Mouse (Mus musculus) adrenal gland, adult 2 months (tissue): ENCODE measurements around the gene Trpv2. TPM values are rescaled to one million over a fixed set of nuclear protein-coding genes. Genes with fewer than 3 reads are reported as not detected.

Source experiments
- DNase-seq: peaks from one replicate; pipeline ENCODE4 v3.0.0; 2021
- polyA plus RNA-seq: library from polyadenylated mRNA; depleted of rRNA; stranded (reverse); fragments of >200 nt; gene quantifications from 2 replicates; pipeline ENCODE4 v1.2.3, GENCODE M21; 2012
- total RNA-seq, 2 experiments: library from RNA; stranded (reverse); gene quantifications; 2 replicates each; pipeline ENCODE4 v1.2.3; 2021

Gene Trpv2
- total and polyA plus RNA-seq, 3 experiments: 2.7 to 4.2 (median 2.7) TPM

DNA sequence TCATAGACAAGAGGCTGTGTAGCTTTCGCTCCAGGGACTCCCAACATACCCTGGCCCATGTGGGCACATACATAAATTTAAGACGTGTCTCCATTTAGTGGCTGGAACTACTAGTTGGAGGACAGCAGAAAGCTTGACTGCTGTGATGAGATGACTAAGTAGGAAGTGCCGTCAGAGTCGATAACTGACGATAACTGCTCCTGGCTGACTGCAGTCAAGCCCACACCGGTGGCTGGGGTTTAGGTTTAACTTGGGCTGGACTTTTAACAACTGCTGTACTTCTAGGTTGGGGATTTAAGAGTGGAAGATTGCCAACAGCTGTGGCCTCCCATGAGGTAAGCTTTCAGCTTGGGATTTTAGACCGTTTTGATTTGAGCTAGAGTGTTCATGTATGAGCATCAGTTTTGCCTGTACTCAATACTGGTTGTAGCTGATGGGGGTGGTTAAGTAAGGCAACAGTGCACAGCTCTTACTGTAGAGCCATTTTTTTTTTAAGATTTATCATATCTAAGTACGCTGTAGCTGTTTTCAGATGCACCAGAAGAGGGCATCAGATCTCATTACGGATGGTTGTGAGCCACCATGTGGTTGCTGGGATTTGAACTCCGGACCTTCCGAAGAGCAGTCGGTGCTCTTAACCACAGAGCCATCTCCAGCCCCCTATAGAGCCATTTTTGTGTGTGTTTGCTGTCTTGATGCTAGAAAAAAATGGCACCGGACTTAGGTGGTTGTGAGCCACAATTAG, 29.2 kb downstream of the Trpv2 start:
- peak; percentile 55 for DNase-seq

DNA sequence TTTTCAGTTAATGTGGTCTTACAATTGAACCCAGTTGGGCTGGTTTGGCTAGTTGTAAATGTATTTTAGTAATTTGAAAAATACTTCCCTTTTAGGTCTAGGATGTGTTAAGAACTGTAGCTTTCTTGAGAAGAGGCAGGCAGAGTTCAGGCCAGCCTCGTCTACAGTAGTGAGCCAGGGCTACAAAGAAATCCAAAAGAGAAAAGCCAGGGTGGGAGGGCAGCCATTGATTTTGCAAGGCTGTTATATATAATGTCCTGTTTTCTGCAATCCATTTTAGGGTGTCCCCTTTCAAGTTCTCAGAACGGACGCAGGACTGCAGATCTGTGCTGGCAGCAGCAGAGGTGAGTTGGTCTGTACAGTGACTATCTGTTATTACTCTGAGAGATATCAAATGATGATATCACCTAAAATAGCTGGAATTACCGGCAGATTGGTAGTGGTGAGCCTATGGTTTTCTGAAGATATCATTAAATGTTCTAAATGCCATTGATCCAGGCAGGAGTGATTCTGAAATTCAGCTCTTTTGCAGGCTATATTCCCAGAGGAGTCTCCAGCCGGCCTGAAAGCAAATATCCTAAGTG, 29.9 kb downstream of the Trpv2 start:
- no peak for DNase-seq

DNA sequence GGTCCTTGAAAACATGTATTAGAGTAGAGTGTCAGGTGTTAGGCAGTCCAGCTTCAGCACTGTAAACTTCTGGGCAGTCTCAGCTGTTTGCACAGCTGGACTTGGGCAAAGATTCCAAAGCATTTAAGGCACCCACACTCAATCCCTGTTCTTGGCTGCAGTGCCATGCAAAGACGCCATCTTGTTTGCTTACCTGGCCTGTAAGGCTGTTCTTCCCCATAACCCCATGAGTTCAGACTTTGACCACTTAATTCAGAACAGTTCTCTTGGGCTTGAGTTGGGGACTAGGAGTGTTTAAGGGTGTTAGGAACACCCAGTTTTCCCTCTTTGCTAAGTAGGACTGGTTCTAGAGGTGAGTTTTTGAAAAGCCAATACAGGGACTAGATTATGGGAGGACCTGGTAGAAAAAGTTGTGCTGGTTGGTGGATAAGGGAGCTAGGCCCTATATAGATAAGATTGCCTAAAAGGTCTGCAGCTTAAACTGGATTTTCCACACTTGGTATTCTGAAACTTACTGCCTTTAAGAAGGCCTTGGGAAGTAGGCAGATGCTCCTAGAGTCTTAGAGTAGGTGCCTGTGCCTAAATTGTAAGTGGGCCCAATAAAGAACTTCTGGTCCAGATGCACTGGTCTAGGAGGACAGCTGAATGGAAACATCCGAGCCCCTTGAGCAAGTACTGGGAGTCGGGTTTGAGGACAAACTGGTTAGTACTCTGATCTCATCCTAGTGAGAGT, 30.8 kb downstream of the Trpv2 start:
- DNase-seq: peak; percentile 16

DNA sequence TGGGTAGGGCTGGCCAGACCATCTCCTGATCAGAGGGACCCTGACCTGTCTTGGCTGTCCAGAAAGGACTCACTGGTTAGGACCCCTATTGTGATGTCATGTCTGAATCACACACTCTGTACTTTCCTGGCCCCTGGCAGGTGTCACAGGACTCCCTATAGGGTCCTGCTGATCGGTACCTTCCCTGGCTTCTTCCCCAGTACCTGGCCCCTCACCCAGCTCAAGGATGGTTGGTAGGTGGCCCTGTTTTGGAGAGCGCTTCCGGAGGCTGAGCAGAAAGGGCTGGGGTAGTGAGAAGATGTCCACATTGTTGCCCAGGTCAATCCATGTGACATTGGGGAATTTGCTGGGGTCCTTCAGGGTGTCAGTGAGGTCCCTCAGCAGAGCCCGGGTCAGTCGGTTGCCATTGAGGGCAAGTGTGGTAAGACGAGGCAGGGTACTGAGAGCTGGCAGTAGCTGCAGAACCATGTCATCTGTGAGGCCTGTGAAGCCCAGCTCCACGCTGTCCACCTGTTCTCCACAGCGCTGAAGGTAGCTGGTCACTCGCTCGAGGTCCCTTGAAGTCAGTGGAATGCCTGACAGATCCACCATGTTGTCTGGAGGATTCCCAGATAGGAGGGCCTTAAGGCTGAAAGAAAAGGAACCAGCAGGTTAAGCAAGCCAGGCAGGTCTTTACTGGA, 31.5 kb downstream of the Trpv2 start:
- peak; percentile 17 for DNase-seq

DNA sequence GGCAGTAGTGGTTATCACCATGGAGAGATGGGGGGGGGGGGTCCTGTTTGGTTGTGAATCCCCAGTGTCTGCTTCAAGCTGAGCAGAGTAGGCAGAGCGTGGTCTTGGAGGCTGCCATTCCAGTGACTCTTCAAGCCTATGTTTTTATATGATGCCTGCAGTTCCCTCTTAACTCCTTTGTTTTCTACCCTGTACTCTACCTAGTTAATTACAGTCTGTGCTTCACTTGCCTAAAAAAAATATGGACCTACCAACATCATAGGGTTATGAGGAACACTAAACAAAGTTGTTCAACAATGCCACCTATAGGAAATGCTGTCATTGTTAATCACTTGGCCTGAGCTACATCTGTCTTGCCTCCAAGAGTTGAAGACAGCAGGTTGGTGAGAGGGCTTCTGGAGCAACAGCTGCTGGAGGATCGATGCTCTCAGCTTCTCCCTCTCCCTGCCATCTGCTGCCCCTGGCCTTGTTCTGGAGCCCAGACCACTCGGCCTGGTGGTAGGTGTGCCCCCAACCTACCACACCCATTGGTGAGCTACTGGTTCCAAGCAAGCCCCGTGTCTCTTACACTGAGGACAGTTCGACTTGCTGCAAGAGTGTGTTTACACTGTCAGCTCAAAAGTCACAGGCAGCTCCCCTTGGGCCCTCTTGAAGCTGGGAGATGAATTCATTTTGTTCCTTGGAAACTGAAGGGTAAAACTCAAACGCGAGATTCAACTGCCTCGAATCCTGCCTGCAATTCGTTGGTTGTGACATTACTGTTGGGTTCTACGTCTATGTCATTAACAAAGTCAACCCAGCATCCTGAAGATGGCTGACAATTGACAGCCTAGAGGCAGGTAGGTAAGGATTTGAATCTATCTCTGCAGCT, 32.2 kb downstream of the Trpv2 start:
- no peak for DNase-seq

DNA sequence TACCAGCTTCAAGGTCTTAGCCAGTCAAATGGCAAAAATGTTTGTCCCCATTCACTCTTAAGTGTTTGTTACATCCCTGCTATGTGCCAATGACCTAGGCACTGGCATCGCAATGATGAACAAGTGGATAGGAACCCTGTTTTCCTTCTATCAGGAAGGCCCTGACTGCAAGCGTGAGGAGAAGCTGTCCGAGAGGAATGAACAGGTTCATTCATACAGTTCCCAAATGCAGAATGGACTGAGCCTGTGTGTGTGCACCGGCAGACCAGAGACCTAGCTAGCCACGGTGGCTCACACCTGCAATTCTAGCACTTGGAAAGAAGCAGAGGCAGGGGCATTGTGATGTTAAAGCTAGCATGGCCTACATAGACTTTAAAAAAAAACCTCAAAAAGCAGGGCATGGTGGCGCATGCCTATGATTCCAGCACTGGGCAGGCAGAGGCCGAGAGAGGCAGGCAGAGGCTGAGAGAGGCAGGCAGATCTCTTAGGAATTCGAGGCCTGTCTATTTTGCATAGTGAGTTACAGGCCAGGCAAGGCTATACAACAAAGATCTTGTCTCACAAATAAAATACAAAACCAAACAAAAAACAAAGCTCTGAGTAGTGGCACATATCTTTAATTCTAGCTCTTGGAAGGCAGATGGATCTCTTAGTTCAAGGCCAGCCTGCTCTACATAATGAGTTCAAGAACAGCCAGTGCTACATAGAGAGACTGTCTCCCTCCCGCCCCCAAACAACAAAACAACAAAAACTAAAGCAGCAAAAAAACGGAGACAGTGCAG, 33.1 kb downstream of the Trpv2 start:
- peak; percentile 18 for DNase-seq

DNA sequence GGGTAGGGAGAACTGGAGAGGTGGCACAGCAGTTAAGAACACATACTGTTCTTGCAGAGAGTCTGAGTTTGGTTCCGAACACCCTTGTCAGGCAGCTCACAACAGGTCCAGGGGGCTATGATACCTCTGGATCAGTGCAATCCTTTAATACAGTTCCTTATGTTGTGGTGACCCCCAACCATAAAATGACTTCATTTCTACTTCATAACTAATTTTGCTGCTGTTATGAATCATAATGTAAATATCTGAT, 33.6 kb downstream of the Trpv2 start:
- DNase-seq: no peak

DNA sequence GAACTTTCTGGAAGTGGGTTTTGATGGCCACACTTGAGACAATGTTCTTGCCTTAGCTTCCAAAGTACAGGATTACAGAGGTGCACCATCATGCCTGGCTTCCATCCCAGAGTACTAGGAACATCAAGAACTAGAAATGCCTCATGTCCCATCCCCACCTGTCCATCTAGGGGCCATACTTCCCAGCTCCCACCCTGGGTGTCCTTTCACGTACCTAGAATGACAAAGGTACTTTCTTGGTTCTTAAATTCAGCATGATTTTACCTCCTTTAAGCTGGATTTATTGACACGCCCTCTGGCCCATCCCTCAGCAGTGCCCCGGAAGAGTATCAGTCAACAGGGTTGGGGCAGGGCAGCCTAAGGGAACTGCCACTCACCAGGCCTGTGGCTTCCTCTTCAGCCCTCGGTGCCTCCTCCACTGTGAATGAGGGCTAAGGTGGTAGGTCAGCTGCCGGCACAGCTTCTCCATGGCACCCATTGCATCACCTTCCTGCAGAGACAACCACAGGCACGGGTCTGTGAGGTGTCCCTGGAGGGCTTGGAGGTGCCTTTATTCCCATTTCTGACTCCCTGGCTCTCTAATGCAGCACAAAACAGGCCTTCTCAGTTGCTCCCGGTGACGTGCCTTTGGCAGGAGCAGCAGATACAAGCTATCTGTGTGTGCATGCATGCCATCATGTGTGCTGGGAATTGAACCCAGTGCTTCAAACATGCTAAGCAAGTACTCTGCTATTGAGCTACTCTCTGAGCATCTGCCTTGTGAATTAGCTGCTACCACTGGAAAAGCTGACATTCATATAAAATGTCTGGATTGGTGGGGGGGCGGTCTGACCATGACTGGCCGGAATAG, 34.8 kb downstream of the Trpv2 start:
- DNase-seq: no peak

DNA sequence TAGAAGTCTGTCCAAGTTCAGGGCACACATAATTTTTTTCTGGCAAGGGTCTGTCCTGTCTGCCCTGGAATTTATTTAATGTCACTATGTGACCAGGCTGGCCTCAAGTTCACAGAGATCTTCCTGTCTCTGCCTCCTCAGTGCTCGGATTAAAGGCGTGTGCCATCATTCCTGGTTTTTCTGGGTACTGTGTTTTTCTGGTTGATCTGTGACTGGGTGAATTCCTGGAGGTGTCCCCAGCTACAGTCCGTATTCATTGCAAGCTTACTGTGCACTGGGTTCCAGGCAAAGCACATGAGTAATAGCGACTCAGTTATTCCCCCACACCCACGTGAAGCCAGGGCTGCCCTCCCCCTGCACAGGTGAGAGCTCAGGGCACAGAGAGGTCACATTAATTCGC, 36.0 kb downstream of the Trpv2 start:
- no peak for DNase-seq

DNA sequence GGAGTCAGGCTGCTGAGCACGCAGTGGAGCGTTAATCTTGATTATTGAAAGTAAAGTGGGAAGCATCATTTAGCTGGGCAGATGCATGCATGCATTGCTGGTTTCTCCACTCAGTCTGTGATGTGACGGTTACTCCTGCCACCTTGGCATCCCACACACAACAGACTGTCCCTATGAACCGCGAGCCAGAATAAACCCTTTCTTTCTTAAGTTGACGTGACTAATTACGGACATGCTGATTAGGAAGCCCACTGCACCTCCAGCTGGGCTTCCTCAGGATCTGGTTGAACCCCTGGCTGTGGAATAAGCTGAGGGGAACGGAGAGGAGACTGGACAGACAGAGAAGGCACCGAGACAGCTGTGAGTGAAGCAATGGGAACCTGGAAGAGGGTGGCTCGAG, 38.3 kb downstream of the Trpv2 start:
- no peak for DNase-seq

DNA sequence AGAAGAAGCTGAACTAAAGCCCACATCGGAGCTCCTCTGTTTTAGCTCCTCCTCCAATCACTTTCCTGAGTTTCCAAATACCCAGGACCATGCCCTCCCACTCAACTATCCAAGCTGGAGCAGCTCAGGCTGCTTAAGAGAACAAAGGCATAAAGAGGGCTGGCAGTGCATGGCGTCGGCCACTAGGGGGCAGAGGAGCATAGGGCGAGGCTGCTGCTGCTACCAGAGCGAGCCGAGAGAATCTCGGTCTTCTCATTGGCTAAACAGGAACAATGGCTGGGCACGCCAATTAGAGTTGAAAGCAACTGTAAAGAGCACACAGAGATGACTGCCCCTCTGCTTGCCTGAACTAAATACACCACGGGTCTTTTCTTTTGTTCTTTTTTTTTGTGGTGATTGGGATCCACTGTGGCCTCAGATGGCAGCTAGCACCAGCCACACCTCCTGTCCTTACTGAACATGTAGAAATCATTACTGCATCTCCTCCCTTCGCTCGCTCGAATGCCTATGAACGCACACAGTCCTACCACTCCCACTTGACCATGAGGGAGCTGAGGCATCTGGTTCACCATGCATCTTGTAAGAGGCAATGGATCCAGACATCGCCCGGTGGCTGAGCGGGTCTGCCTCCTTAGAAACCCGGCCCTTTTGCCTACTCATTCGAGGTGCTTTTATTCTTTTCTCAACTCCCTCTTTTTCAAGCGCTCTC, 39.5 kb downstream of the Trpv2 start:
- peak; percentile 92 for DNase-seq

DNA sequence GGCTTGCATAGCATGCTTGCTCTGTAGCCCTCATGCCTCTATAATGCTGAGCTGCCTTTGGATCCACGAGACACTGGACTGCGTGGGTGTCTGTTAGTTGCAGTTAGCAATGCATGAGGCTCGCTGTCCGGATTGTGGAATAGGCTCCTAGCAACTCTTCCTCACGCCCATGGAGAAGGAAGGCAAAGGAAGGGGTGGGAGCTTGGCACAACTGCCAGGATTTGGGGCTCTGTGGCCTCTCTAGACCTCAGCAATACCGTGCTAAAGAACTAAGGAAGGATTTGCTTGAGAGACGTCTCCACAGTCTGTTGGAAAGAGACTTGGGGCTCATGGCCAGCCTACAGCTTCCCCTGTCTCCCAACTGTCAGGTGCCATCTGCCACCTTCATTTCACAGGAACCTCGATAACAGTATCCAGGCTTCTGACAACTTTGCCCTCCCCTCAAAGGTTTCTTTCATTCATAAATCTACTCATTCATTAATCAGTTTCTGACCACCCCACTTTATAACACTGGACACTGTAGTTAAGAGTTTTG, 40.7 kb downstream of the Trpv2 start:
- DNase-seq: no peak

DNA sequence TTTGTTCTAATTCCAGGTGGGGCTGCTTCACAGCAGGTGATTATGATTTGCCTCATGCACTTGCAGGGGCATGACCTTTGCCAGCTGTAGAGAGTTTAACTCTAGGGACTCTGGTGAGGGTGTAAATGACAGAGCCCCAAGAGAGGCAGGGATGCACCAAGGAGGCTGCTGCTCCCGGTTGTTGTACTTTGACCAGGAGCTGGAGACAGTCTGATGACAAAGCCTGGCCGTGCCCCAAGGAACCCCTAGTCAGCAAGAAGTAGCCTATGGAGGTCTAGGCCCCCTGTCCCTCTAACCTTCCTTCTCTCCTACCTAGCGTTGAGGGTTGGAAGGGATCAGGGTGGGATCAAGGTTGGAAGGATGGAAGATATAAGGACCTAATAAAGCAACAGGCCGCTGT, 41.2 kb downstream of the Trpv2 start:
- no peak for DNase-seq

DNA sequence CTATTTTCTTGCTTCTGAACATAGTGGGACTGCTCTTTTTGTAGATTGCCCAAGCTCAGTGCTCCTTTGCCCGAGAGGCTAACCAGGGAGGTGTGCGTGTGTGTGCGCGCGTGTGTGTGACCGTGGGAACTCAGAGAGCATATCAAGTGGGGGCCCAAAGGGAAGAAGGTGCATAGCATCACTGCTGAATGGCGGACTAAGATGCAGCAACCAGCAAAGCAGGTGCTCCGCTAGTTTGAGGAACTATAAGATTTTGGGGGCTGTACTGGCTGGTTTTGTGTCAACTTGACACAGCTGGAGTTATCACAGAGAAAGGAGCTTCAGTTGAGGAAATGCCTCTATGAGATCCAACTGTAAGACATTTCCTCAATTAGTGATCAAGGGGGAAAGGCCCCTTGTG, 46.8 kb downstream of the Trpv2 start:
- no peak for DNase-seq

DNA sequence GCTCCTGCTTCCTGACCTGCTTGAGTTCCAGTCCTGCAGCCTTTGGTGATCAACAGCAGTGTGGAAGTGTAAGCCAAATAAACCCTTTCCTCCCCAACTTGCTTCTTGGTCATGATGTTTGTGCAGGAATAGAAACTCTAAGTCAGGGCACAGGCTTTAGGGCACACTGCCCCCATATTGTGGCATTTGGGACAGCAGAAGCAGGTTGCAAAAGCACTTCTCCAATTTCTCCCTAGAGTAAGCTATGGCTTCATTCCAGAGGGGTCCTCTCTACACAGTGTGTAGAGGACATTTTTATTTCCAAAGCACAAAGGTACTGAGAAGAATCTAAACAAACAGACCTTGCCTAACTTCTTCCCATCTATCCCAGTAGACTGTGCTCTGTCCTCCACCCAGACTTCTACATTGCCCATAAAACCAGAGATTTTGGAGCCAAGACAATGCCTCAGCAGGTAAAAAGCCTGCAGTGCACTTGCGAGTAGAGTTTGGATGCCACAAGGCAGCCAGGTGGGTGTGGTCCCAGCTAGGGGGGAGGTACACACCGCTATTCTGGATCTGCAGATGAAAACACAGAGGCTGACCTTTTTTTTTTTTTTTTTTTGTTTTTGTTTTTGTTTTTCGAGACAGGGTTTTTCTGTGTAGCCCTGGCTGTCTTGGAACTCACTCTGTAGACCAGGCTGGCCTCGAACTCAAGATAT, 47.4 kb downstream of the Trpv2 start:
- no peak for DNase-seq

DNA sequence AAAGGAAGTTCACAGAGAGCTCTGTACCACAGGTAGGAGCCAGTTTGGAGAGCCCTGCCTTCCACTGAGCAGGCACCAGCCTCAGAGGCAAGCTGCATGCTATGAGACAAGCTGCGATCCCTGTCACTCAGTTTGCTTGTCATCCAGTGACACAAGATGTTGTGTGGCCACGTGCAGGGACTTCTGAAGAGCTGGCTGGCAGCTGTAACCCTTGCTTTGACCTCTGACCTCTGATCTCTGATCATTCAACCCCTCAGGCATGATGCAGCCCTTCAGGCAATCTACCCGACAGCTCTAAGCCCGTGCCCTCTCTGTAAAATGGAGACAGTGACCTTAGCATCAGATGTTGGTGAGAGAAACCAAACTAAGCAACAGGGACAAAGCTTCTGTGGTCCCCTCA, 48.6 kb downstream of the Trpv2 start:
- no peak for DNase-seq

DNA sequence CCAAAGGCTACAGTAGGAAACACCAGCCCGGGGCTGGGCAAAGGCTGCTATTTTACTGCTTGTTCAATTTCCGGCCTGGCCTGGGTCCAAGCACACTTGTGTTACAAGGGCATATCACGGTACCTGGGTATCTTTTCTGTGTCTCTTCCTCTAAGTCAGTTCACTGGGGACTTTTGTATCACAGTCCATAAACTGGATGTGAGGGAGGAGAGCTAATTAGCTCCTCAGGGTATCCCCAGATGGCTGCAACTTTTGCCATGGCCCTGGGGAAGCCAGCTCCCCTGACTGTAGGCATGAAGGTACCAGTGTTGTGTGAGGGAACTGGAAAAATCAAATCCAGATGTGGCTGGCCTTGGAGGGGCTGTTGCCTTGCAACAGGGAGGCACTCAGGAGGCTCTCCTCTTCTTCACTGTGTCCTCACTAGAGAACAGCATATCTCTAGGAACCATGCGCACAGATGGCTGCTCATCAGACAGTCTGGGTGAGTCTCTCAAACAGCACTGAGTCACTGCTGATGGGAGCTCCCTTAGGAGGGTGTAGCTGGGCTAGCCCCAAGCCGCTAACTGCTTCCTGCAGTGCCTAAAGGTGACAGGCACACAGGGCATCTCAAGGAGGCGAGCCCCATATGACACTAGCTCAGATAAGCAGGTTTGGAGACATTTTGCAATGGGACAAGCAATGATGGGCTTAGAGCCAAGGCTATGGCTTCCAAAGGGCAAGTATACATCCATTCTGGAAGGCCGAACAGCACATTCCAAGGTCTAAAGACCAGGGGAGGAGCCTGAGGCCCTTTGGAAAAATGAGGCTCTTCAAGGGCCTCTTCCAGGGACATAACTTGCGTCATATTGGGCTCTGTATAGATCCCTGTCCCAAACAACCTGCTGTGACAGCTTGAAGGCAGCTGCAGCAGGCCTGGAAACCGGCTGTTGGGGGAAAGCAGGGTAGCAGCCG, 50.3 kb downstream of the Trpv2 start:
- peak; percentile 76 for DNase-seq
